Mouse (Mus musculus): Measurements from ENCODE around the gene Tob2. TPM values are rescaled to one million over a fixed set of nuclear protein-coding genes. Genes with fewer than 3 reads are reported as not detected.

Tob2 gene
- polyA plus RNA-seq, 1 experiment from 2014 or later = 27.3 TPM

DNA sequence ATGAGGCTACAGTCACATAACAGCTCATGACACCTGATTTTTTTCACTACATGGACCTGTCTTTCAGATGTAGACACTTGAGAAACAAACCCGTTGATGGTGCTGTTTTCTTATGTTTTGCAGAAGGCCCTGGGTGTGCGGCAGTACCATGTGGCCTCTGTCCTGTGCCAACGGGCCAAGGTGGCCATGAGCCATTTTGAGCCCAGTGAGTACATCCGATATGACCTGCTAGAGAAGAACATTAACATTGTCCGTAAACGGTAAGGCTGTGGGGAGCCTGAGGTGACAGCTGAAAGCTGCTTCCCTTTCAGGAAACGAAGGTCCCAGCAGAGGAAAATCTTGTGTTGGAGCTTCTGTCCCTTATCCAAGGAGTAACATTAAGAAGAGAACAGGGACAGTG is 30.6 kb upstream of the Tob2 start:
- ChIA-PET CTCF (interaction anchor here (1.1 kb wide), 1 partner anchor 58 kb away, joined by 3 read pairs; no protein-coding TSS in a partner anchor), POLR2A (interaction anchor here (0.9 kb wide), 1 partner anchor 14 kb away, joined by 4 read pairs; no protein-coding TSS in a partner anchor)
- in situ Hi-C loops (cut with MboI; ENCODE audit: low pct_unique_long_range_greater_than_20kb) = no loop called here
- no peak for DNase-seq (ENCODE audit: low read depth, low spot score)
- no peak for ATAC-seq
- TF ChIP-seq CTCF (IDR thresholded peaks at IDR 0.05) = no peak
- H3K27me3 ChIP-seq = no peaks in the 10 kb centered on the region

DNA sequence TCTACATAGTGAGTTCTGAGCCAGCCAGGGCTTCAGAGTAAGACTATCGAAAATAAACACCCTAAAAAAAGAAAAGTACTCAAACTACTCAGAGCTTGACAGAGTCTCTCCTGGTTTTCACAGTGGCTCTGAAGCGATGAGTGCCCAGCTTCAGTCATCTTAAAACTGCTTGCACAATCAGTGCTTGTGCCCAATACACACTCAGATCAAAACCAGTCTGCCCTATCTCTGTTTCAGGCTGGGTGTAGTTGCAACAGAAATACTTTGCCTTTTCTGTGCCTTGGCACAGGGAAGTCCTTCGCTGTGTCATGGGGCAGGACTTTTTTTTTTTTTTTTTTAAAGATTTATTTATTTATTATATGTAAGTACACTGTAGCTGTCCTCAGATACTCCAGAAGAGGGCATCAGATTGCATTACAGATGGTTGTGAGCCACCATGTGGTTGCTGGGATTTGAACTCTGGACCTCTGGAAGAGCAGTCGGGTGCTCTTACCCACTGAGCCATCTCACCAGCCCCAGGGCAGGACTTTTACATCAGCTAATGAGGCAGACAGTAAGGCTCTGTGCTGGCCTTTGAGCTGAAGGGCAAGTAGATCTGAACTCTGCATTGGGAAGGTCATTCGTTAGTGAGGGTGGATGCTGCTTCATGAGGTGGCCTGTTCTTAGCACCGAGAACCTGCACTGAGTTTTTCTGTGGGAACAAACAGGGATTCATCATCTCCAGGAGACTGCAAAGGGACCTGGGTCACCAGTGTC is 28.4 kb upstream of the Tob2 start:
- ATAC-seq (no peak), DNase-seq (ENCODE audit: low read depth, low spot score) (no peak)
- ChIA-PET POLR2A (no interaction called here), CTCF (interaction anchor here (0.9 to 1.6 kb wide), 3 partner anchors 9 to 18 kb away, joined by 3 to 6 read pairs (median 6); no protein-coding TSS in a partner anchor)
- in situ Hi-C loops (cut with MboI; ENCODE audit: low pct_unique_long_range_greater_than_20kb) = no loop called here
- TF ChIP-seq CTCF (IDR thresholded peaks at IDR 0.05) = no peak
- H3K27me3 ChIP-seq = no peaks in the 10 kb centered on the region

DNA sequence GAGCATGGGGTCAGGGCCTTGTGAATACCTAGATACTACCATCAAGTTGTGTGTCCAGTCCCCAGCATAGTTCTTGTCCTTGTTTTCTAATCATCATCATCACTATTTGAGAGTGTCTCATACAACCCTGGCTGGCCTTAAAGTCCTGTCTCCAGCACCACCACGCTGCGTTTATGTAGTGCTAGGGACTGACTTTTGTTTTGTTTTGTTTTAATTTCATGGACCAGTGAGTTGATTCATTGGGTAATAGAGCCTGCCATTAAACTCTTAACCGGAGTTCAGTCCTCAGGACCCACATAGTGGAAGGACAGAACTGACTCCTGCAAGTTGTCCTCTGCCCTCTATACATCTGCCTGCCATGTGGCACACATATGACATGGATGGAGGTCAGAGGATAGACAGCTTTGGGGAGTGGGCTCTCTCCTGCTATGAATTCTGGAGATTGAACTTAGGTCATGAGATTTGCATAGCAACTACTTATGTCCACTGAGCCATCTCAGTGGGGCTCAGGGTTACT is 26.9 kb upstream of the Tob2 start:
- ATAC-seq (no peak), DNase-seq (ENCODE audit: low read depth, low spot score) (no peak)
- no peak for TF ChIP-seq CTCF (IDR thresholded peaks at IDR 0.05)
- no peaks in the 10 kb centered on the region for H3K27me3 ChIP-seq
- POLR2A ChIA-PET = interaction anchor here (0.9 kb wide), 1 partner anchor 27 kb away, joined by 3 read pairs; the partner anchor contains the start of gene Tob2
- in situ Hi-C loops (cut with MboI; ENCODE audit: low pct_unique_long_range_greater_than_20kb) = no loop called here
- CTCF ChIA-PET = interaction anchor here (0.9 to 1.6 kb wide), 2 partner anchors 10 to 19 kb away, joined by 3 to 6 read pairs; no protein-coding TSS in a partner anchor

DNA sequence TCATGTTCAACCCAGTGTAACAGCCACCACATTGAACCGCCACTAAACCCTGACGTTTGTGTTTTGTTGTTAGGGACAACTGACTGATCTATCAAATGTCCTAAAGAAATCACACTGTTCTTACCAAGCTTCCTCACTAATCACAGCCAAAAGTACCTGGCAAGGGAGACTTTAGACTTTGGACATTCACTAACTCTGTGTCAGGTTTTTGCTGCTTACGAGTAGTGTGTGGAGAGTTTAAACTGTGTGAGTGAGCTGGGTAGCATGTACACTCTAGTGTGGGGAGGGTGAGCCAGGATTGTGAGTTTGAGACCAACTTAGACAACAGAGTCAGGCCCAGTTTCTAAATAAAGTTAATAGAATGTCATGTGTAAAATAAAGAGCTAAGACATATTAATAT is 23.8 kb upstream of the Tob2 start:
- no peak for TF ChIP-seq CTCF (IDR thresholded peaks at IDR 0.05)
- ATAC-seq (no peak), DNase-seq (ENCODE audit: low read depth, low spot score) (no peak)
- H3K27me3 ChIP-seq = no peaks in the 10 kb centered on the region
- ChIA-PET CTCF (no interaction called here), POLR2A (interaction anchor here (1.8 kb wide), 1 partner anchor 9 kb away, joined by 4 read pairs; no protein-coding TSS in a partner anchor)
- in situ Hi-C loops (cut with MboI; ENCODE audit: low pct_unique_long_range_greater_than_20kb) = no loop called here

DNA sequence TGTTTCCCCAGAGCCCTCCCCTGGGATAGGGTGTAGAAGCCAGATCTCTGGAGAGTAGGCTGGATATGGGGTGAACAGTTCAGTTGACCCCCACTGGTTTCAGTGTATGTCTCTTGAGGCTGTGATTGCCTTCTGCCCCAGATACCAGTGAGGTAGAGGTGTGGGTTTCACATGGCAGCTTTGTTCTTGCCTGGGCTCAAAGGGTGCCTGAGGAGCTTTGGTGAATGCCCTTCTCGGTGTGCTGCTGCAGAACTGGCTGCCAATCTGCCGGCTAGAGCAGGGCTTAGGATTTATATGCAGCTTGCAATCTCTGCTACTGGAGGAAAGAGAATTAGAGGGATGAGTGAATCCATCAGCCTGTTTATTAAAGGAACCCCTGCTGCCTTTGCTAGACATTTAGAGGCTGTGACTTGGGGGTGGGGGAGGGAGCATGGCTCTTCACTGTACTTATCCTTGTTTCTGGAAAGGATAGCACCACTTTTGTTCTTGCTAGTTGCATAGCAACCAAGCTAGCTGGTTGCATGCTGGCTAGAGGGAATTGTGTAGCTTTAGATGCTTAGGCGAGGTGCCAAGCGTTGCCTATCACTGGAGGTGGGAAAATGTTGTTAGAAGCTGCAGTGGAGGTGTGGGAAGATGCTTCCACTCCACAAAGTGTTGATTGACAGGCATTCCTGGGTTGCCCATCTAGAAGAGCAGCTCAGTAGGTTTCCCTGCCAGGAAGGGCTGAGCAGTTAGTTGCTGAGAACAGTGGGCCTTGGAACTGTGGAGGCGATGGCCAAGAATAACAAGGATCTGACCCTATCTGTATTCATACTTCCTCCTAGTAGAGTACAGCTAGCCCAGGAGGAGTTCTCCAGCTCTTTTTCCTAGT is 21.2 kb upstream of the Tob2 start:
- DNase-seq (ENCODE audit: low read depth, low spot score) (no peak), ATAC-seq (no peak)
- POLR2A ChIA-PET = no interaction called here
- in situ Hi-C loops (cut with MboI; ENCODE audit: low pct_unique_long_range_greater_than_20kb) = no loop called here
- TF ChIP-seq CTCF (IDR thresholded peaks at IDR 0.05) = no peak
- CTCF ChIA-PET = interaction anchor here (0.8 to 1.3 kb wide), 5 partner anchors 12 to 65 kb away, joined by 3 to 5 read pairs (median 3); no protein-coding TSS in a partner anchor
- no peaks in the 10 kb centered on the region for H3K27me3 ChIP-seq

DNA sequence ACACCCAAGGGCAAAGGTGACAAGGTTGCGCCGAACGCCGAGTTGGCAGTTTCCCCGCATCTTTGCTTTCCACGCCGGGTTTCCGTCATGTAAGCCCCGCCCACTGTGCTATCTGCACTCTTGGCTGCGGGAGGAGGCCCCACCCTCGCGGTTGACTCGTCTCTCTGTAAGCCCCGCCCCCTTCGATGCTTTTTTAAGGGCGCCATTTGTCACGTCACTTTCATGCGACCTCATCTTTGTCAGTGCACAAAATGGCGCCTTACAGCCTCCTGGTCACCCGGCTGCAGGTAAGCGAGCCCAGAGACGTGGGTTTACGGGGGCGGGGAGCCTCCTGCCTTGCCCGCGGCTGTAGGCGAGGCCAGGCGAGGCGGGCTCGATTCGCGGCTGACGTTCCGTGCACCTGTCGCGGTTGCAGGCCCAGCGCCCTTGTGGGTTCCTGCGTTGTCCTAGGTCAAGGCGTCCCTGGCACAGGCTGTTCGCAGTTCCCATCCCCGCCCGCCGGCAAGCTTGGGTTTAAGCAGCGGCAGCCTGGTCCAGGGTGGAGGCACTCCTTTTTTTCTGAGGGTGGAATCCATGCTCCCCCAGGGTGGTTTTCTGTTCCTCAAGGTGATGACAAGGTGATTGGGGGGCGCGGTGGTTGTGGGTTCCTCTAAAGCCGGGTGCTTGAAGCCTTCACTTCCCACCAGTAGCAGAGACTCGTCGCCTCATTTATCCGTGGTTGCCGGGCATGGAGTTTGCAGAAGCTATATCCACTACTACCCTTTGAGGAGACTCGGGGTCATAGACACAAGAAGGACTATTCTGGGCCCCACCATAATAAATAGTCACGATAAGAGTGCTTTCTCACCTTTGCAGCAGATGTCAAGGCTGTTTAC is 13.9 kb upstream of the Tob2 start, which contains the start of gene Aco2:
Gene Aco2 (plus strand): TSS at position 48 of the 875 bp plus-strand sequence.
- ATAC-seq (peak; percentile 63), DNase-seq (ENCODE audit: low read depth, low spot score) (peak; percentile 90)
- in situ Hi-C loops (cut with MboI; ENCODE audit: low pct_unique_long_range_greater_than_20kb) = no loop called here
- TF ChIP-seq CTCF (IDR thresholded peaks at IDR 0.05) = no peak
- ChIA-PET CTCF (no interaction called here), POLR2A (interaction anchor here (0.8 to 2.4 kb wide), 3 partner anchors 10 to 31 kb away, joined by 3 to 8 read pairs (median 4); no protein-coding TSS in a partner anchor)
- H3K27me3 ChIP-seq = no peaks in the 10 kb centered on the region

DNA sequence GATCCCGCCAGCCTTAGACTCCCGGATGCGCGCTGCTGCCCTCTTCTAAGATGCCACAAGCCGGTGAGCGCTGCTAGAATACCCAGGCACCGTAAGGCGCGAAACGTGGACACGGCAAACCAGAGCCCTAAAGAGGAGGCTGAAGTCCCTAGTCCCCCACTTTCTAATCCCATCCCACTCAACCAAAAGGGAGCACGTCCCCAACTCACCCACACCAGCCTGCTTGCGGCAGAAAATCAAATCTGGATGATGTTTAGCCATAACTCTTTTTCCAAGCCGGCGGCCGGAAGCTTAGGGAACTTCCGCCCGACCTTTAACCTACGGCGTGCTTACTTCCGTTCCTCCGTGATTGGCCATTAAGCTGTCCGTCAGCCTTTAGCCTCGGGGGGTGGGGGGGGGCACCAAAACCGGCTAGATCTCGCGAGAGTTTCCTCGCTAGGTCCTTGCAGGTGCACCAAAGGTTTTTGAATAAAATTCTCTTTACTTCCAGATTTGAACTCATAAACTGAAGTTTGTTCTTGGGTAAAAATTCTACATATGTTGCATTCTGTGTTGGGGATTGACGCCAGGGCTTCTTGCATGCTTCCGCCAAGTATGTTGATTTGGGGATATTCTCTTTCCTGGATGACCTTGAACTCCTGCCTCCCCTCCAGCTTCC is 13.1 kb upstream of the Tob2 start, which contains the start of gene Phf5a:
Gene Phf5a (minus strand): TSS at position 308 of the 658 bp plus-strand sequence.
- in situ Hi-C loops (cut with MboI; ENCODE audit: low pct_unique_long_range_greater_than_20kb) = no loop called here

DNA sequence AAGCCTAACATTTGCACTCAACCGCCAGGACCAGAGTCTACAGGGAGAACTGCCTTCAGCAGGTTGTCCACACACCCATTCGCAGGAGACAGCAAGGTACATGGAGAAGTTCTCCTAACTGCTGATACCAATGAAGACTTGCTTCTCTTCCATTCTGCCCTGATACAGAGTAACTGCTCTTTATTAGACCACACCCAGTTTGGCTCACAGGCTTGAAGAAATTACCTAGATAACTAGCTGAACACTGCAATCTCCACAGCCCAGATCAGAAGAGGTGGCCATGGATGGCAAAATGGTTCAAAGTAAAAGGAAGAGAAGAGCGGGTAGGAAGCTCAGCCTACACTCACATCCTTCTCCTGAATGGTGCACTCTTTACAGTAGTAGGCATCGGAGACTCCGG is 11.4 kb upstream of the Tob2 start:
- ChIA-PET POLR2A (interaction anchor here (0.5 kb wide), 1 partner anchor 25 kb away, joined by 6 read pairs; no protein-coding TSS in a partner anchor), CTCF (interaction anchor here (1.2 kb wide), 1 partner anchor 32 kb away, joined by 4 read pairs; no protein-coding TSS in a partner anchor)
- ATAC-seq (no peak), DNase-seq (ENCODE audit: low read depth, low spot score) (no peak)
- in situ Hi-C loops (cut with MboI; ENCODE audit: low pct_unique_long_range_greater_than_20kb) = no loop called here
- no peak for TF ChIP-seq CTCF (IDR thresholded peaks at IDR 0.05)
- no peaks in the 10 kb centered on the region for H3K27me3 ChIP-seq

More for the DNA sequence above, 13.1 kb upstream of the Tob2 start, which contains the start of gene Phf5a:
- no peak for TF ChIP-seq CTCF (IDR thresholded peaks at IDR 0.05)
- peak; percentile 91 for DNase-seq (ENCODE audit: low read depth, low spot score)
- CTCF ChIA-PET = no interaction called here
- no peaks in the 10 kb centered on the region for H3K27me3 ChIP-seq
- POLR2A ChIA-PET = interaction anchor here (1.2 to 2.4 kb wide), 3 partner anchors 11 to 31 kb away, joined by 3 to 8 read pairs (median 3); no protein-coding TSS in a partner anchor
- ATAC-seq = peak; percentile 51

DNA sequence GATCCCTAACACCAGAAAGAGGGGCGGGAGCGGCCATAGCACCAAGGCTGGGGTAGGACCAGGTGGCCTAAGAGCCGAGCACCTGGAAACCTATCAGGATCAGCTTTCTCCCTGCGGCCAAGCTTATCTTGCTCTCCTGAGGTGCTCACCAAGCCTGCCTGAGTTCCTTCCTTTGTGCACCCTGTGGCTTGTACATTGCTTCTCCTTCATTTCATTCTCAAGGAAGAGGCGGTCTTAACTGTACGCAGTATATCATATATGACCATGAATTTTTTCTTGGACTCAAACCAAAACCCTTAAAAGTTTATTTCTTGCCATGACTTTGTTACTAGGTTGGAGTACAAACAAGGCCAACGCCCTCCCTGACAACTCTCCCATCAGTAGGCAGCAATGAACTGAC is 5.6 kb upstream of the Tob2 start:
- in situ Hi-C loops (cut with MboI; ENCODE audit: low pct_unique_long_range_greater_than_20kb) = no loop called here
- POLR2A ChIA-PET = no interaction called here
- no peaks in the 10 kb centered on the region for H3K27me3 ChIP-seq
- DNase-seq (ENCODE audit: low read depth, low spot score) (no peak), ATAC-seq (no peak)
- TF ChIP-seq CTCF (IDR thresholded peaks at IDR 0.05) = no peak
- CTCF ChIA-PET = no interaction called here
